Mouse (Mus musculus) gastrocnemius, postnatal 25 days (tissue): ENCODE results near the gene Vmn1r34. TPM values are rescaled to one million over a fixed set of nuclear protein-coding genes. Genes with fewer than 3 reads are reported as not detected.
"Not testable (repeated sequence)": the region's sequence is repeated elsewhere in the genome, so short reads cannot be mapped to it uniquely, and the experiment has no call there.

Source experiments
- DNase-seq: peaks from one replicate; pipeline ENCODE4 v3.0.0; 2022
- long read RNA-seq, 2 experiments: library from polyadenylated mRNA; stranded (forward); transcript quantifications; one replicate each; pipeline ENCODE4 v2.0.0; 2021
- total RNA-seq, 2 experiments: library from RNA; stranded (reverse); gene quantifications; 1 replicate in 1 of 2; 2 replicates in 1 of 2; pipeline ENCODE4 v1.2.3; 2021

Vmn1r34 gene
- not detected for total RNA-seq
- long read RNA-seq, experiment 1, result 0 reads
- long read RNA-seq, experiment 2, result 0 reads

DNA sequence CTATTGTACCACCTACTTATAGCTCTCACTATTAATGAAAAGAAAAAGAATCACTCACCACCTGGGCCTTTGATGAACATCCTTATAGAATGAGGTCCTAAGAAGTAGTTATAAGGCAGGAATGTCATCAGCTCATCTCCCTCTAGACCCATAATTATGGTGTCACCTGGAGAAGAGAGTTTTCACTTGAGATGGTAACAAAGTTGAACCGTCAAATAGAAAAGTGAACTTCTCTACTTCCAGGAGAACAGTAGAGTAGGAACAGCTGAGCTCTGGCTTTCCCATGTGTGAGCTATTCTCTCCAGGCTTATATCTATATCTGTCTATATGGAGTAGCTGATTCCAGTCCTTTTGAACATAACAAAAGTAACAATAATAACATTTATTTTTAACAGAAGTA is at the start of gene Vmn1r34:
TSS of gene Vmn1r34 (minus strand) at position 101 of the 400 bp plus-strand sequence.
- no peak for DNase-seq

DNA sequence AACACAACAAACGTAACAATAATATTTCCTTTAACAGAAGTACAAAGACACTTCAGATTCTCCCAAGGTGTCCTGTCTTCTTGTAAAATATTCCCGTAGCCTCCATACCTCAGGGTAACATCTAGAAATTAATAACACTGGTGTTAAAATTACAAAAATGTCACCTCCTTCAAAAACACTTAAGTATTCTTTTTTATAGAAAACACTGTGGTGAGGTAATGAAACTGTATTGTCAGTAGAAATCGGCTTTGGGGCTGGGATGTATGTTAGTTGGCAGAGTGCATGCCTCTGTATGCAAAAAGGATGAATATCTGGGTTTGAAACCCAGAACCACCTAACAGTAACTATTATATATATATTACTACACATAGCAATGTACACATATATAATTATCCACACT is 42.1 kb upstream of the Vmn1r34 start, which contains the start of gene Vmn1r35:
TSS of gene Vmn1r35 (minus strand) at position 101 of the 400 bp plus-strand sequence.
- no peak for DNase-seq

DNA sequence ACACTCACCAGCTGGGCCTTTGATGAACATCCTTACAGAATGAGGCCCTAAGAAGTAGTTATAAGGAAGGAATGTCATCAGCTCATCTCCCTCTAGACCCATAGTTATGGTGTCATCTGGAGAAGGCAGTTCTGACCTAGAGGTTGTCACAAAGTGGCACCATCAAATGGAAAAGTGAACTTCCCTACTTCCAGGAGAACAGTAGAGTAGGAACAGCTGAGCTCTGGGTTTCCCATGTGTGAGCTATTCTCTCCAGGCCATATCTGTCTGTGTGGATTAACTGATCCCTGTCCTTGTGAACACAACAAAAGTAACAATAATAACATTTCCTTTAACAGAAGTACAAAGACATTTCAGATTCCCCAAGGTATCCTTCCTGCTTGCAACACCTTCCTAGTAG is 25.5 kb downstream of the Vmn1r34 start, which contains the start of gene Vmn1r33:
TSS of gene Vmn1r33 (minus strand) at position 101 of the 400 bp plus-strand sequence.
- DNase-seq, result not testable (repeated sequence)

DNA sequence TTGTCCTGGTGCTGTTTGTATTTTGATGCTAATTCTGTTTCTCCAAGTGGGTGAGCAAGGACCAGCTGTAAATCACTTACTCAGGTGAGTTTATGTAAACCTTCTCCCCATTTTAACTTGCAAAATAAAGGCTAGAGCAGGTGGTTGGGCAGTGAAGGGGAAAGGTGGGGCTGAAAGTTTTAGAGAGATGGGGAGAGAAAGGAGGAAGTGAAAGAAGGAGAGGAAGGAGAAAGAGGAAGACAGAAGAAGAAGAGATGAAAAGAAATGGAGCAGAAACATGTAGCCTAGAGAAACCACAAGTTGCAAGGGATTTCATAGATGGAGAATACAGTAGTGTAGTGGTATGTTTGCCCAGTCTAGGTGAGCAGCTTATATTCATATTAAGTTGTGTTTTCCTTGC is 47.9 kb downstream of the Vmn1r34 start:
- no peak for DNase-seq

Other genes starting within 250 kb of the Vmn1r34 start
- gene Mad2l1, start 108.5 kb downstream of the Vmn1r34 start, total RNA-seq, result 1 to 10 TPM; 1.5 to 1.7 TPM
- gene Vmn1r32, start 83.8 kb downstream of the Vmn1r34 start, total RNA-seq, result not detected
- not detected for gene Vmn1r33, start 25.6 kb downstream of the Vmn1r34 start, total RNA-seq
- not detected for gene Vmn1r35, start 42.0 kb upstream of the Vmn1r34 start, total RNA-seq
- gene Vmn1r36, start 75.3 kb upstream of the Vmn1r34 start, total RNA-seq, result not detected
- gene Vmn1r37, start 85.5 kb upstream of the Vmn1r34 start, total RNA-seq, result not detected
- gene Vmn1r38, start 138.7 kb upstream of the Vmn1r34 start, total RNA-seq, result not detected
- gene Vmn1r39, start 166.7 kb upstream of the Vmn1r34 start, total RNA-seq, result not detected